Comparison of ENCODE assay signal across 32 mouse cellular contexts in genomic region chr10:31287787-31288186, GRCm38 (mm10).
"Had no signal": no experiment of that assay in that cellular context is flagged by ENCODE, and none has a peak within 500 bp of the region (broad histone marks: within the 10 kb centered on the region; RNA-seq: fewer than 3 reads in every experiment).

No protein-coding gene starts in this region.

- DNase-seq: left cerebral cortex, postnatal 4 days; liver; liver, embryonic 13.5 days; liver, postnatal 0 days; lung, adult 18-20 months; lung, adult 2 months; lung, embryonic 14.5 days; lung, postnatal 10 days; lung, postnatal 14 days; lung, postnatal 36 days; lung, postnatal 4 days; midbrain, embryonic 14.5 days had no signal

- ATAC-seq: liver, embryonic 12.5 days; liver, postnatal 0 days; lung, postnatal 0 days; midbrain, embryonic 13.5 days; midbrain, embryonic 15.5 days; midbrain, embryonic 16.5 days had no signal

- H3K4me1 ChIP-seq: limb, embryonic 10.5 days; limb, embryonic 12.5 days; limb, embryonic 13.5 days; limb, embryonic 15.5 days; liver, embryonic 12.5 days; liver, embryonic 13.5 days; liver, embryonic 15.5 days; lung, embryonic 15.5 days; megakaryocyte, embryonic 14.5 days; midbrain, embryonic 10.5 days; midbrain, embryonic 12.5 days; midbrain, embryonic 13.5 days; midbrain, embryonic 15.5 days had no signal

- H3K4me2 ChIP-seq: limb, embryonic 12.5 days; limb, embryonic 13.5 days; limb, embryonic 15.5 days; liver, embryonic 11.5 days; liver, embryonic 12.5 days; liver, embryonic 13.5 days; liver, embryonic 15.5 days; lung, embryonic 14.5 days; lung, embryonic 15.5 days; midbrain, embryonic 11.5 days; midbrain, embryonic 12.5 days; midbrain, embryonic 13.5 days; midbrain, embryonic 15.5 days had no signal

- H3K9ac ChIP-seq: limb, embryonic 12.5 days; limb, embryonic 13.5 days; limb, embryonic 15.5 days; liver, embryonic 12.5 days; liver, embryonic 13.5 days; liver, embryonic 14.5 days; liver, embryonic 15.5 days; liver, postnatal 0 days; lung, embryonic 14.5 days; lung, embryonic 15.5 days; midbrain, embryonic 12.5 days; midbrain, embryonic 13.5 days; midbrain, embryonic 15.5 days had no signal

- H3K9me3 ChIP-seq: limb, embryonic 10.5 days; limb, embryonic 12.5 days; limb, embryonic 13.5 days; limb, embryonic 15.5 days; liver, embryonic 12.5 days; liver, embryonic 13.5 days; liver, embryonic 15.5 days; lung, embryonic 15.5 days; megakaryocyte, embryonic 14.5 days; midbrain, embryonic 10.5 days; midbrain, embryonic 12.5 days; midbrain, embryonic 13.5 days; midbrain, embryonic 15.5 days had no signal

- H3K36me3 ChIP-seq: limb, embryonic 10.5 days; limb, embryonic 12.5 days; limb, embryonic 13.5 days; limb, embryonic 15.5 days; liver, embryonic 12.5 days; liver, embryonic 13.5 days; liver, embryonic 15.5 days; lung, embryonic 15.5 days; midbrain, embryonic 10.5 days; midbrain, embryonic 12.5 days; midbrain, embryonic 13.5 days; midbrain, embryonic 15.5 days had no signal

- H3K4me3 ChIP-seq: left cerebral cortex, adult 2 months; limb, embryonic 10.5 days; limb, embryonic 12.5 days; limb, embryonic 13.5 days; limb, embryonic 15.5 days; liver, embryonic 12.5 days; liver, embryonic 13.5 days; liver, embryonic 15.5 days; lung, embryonic 15.5 days; megakaryocyte, embryonic 14.5 days; midbrain, embryonic 10.5 days; midbrain, embryonic 12.5 days; midbrain, embryonic 13.5 days; midbrain, embryonic 15.5 days; myocyte had no signal

- H3K27ac ChIP-seq: left cerebral cortex, adult 2 months; limb, embryonic 10.5 days; limb, embryonic 12.5 days; limb, embryonic 13.5 days; limb, embryonic 15.5 days; liver, embryonic 12.5 days; liver, embryonic 13.5 days; liver, embryonic 14.5 days; liver, embryonic 15.5 days; lung, embryonic 15.5 days; macrophage; midbrain, embryonic 10.5 days; midbrain, embryonic 12.5 days; midbrain, embryonic 13.5 days; midbrain, embryonic 15.5 days had no signal

- H3K27me3 ChIP-seq: limb, embryonic 12.5 days; limb, embryonic 13.5 days; limb, embryonic 15.5 days; liver, embryonic 12.5 days; liver, embryonic 13.5 days; liver, embryonic 15.5 days; lung, embryonic 15.5 days; megakaryocyte, embryonic 14.5 days; midbrain, embryonic 12.5 days; midbrain, embryonic 13.5 days; midbrain, embryonic 15.5 days had no signal
